Mouse (Mus musculus): ENCODE measurements around the gene Ccnt1. TPM values are rescaled to one million over a fixed set of nuclear protein-coding genes. Genes with fewer than 3 reads are reported as not detected.
"Not testable (repeated sequence)": the region's sequence is repeated elsewhere in the genome, so short reads cannot be mapped to it uniquely, and the experiment has no call there.

Gene Ccnt1
- polyA plus RNA-seq, 1 experiment from 2014 or later, result 60.7 TPM

GRCm38 (mm10) chr15:98589640-98590336 is 19.1 kb upstream of the Ccnt1 start:
- H3K9me3 ChIP-seq (replicated peaks), result no peaks in the 10 kb centered on the region
- DNase-seq (ENCODE audit: low spot score), result no peak
- WGBS, result 64% methylated on average over 7 of the region's 7 CpGs
- H3K4me1 ChIP-seq, result peaks cover 12% of the 10 kb centered on the region
- peaks cover 67% of the 10 kb centered on the region for H3K36me3 ChIP-seq
- no peak overlapping the region for H3K4me3 ChIP-seq
- no peaks in the 10 kb centered on the region for H3K27me3 ChIP-seq (ENCODE audit: low read depth, poor library complexity, severe bottlenecking)
- no peak overlapping the region for H3K27ac ChIP-seq

GRCm38 (mm10) chr15:98587751-98588150 is 17.0 kb upstream of the Ccnt1 start:
- Histone ChIP-seq H3K27me3 (ENCODE audit: low read depth, poor library complexity, severe bottlenecking) (no peaks in the 10 kb centered on the region), H3K4me1 (peaks cover 15% of the 10 kb centered on the region), H3K4me3 (no peak overlapping the region), H3K9me3 (replicated peaks) (no peaks in the 10 kb centered on the region), H3K27ac (no peak overlapping the region), H3K36me3 (peaks cover 46% of the 10 kb centered on the region)
- 90% methylated on average over 11 of the region's 11 CpGs for WGBS
- DNase-seq (ENCODE audit: low spot score), result no peak

GRCm38 (mm10) chr15:98586141-98586540 is 15.4 kb upstream of the Ccnt1 start:
- H3K27ac ChIP-seq; H3K4me3 ChIP-seq; DNase-seq (ENCODE audit: low spot score); H3K9me3 ChIP-seq (replicated peaks); H3K27me3 ChIP-seq (ENCODE audit: low read depth, poor library complexity, severe bottlenecking): not testable (repeated sequence)
- Histone ChIP-seq H3K36me3 (peaks cover 30% of the 10 kb centered on the region), H3K4me1 (peaks cover 15% of the 10 kb centered on the region)
- WGBS, result 81% methylated on average over 9 of the region's 9 CpGs

- Histone ChIP-seq H3K9me3 (replicated peaks) (no peaks in the 10 kb centered on the region), H3K27ac (no peak overlapping the region), H3K36me3 (peaks cover 23% of the 10 kb centered on the region), H3K27me3 (ENCODE audit: low read depth, poor library complexity, severe bottlenecking) (no peaks in the 10 kb centered on the region), H3K4me1 (peaks cover 15% of the 10 kb centered on the region), H3K4me3 (no peak overlapping the region)
- WGBS, result 36% methylated on average over 7 of the region's 7 CpGs
- no peak for DNase-seq (ENCODE audit: low spot score)
Observed at GRCm38 (mm10) chr15:98585421-98585820, 14.7 kb upstream of the Ccnt1 start.

GRCm38 (mm10) chr15:98582996-98583395 is 12.3 kb upstream of the Ccnt1 start:
- Histone ChIP-seq H3K4me3 (no peak overlapping the region), H3K9me3 (replicated peaks) (no peaks in the 10 kb centered on the region), H3K27me3 (ENCODE audit: low read depth, poor library complexity, severe bottlenecking) (no peaks in the 10 kb centered on the region), H3K36me3 (no peaks in the 10 kb centered on the region), H3K4me1 (peaks cover 15% of the 10 kb centered on the region), H3K27ac (0 out of 2 replicates have a peak overlapping the region, but pooled peaks have one; percentile 19)
- no peak for DNase-seq (ENCODE audit: low spot score)
- 70% methylated on average over 8 of the region's 8 CpGs for WGBS

- WGBS, result 84% methylated on average over 8 of the region's 8 CpGs
- DNase-seq (ENCODE audit: low spot score), result no peak
Observed at GRCm38 (mm10) chr15:98582410-98582809, 11.7 kb upstream of the Ccnt1 start.

GRCm38 (mm10) chr15:98579795-98580464 is 9.2 kb upstream of the Ccnt1 start:
- DNase-seq (ENCODE audit: low spot score), result peak; percentile 79
- Histone ChIP-seq H3K27ac (no peak overlapping the region), H3K4me1 (peaks cover 4% of the 10 kb centered on the region; the same call in 1 of the 2 replicates), H3K27me3 (ENCODE audit: low read depth, poor library complexity, severe bottlenecking) (no peaks in the 10 kb centered on the region), H3K9me3 (replicated peaks) (no peaks in the 10 kb centered on the region), H3K4me3 (no peak overlapping the region), H3K36me3 (no peaks in the 10 kb centered on the region)
- WGBS, result 38% methylated on average over 5 of the region's 5 CpGs

More at GRCm38 (mm10) chr15:98582410-98582809, 11.7 kb upstream of the Ccnt1 start:
- Histone ChIP-seq H3K9me3 (replicated peaks) (no peaks in the 10 kb centered on the region), H3K27ac (no peak overlapping the region), H3K4me1 (peaks cover 15% of the 10 kb centered on the region), H3K36me3 (no peaks in the 10 kb centered on the region), H3K27me3 (ENCODE audit: low read depth, poor library complexity, severe bottlenecking) (no peaks in the 10 kb centered on the region), H3K4me3 (no peak overlapping the region)

- 83% methylated on average over 2 of the region's 2 CpGs for WGBS
Observed at GRCm38 (mm10) chr15:98579310-98579709, 8.6 kb upstream of the Ccnt1 start.

GRCm38 (mm10) chr15:98573293-98573692 is 2.6 kb upstream of the Ccnt1 start:
- no peaks in the 10 kb centered on the region for H3K9me3 ChIP-seq (replicated peaks)
- no peaks in the 10 kb centered on the region for H3K27me3 ChIP-seq (ENCODE audit: low read depth, poor library complexity, severe bottlenecking)
- H3K4me3 ChIP-seq, result no peak overlapping the region
- H3K4me1 ChIP-seq, result peaks cover 9% of the 10 kb centered on the region
- 73% methylated on average over 4 of the region's 4 CpGs for WGBS
- no peak overlapping the region for H3K27ac ChIP-seq
- H3K36me3 ChIP-seq, result peaks cover 5% of the 10 kb centered on the region; the same call in 1 of the 2 replicates
- DNase-seq (ENCODE audit: low spot score), result no peak

More at GRCm38 (mm10) chr15:98579310-98579709, 8.6 kb upstream of the Ccnt1 start:
- H3K27ac ChIP-seq, result no peak overlapping the region
- H3K4me3 ChIP-seq, result no peak overlapping the region
- no peaks in the 10 kb centered on the region for H3K4me1 ChIP-seq
- DNase-seq (ENCODE audit: low spot score), result no peak
- H3K27me3 ChIP-seq (ENCODE audit: low read depth, poor library complexity, severe bottlenecking), result no peaks in the 10 kb centered on the region
- no peaks in the 10 kb centered on the region for H3K9me3 ChIP-seq (replicated peaks)
- no peaks in the 10 kb centered on the region for H3K36me3 ChIP-seq

GRCm38 (mm10) chr15:98569795-98570365 is 843 bp downstream of the Ccnt1 start:
- WGBS, result 88% methylated on average over 4 of the region's 4 CpGs
- DNase-seq (ENCODE audit: low spot score), result no peak
- H3K27ac ChIP-seq, result no peak overlapping the region
- no peaks in the 10 kb centered on the region for H3K9me3 ChIP-seq (replicated peaks)
- H3K4me3 ChIP-seq, result no peak overlapping the region
- no peaks in the 10 kb centered on the region for H3K27me3 ChIP-seq (ENCODE audit: low read depth, poor library complexity, severe bottlenecking)
- peaks cover 23% of the 10 kb centered on the region for H3K4me1 ChIP-seq
- H3K36me3 ChIP-seq, result peaks cover 18% of the 10 kb centered on the region

- Histone ChIP-seq H3K9me3 (replicated peaks) (no peaks in the 10 kb centered on the region), H3K27me3 (ENCODE audit: low read depth, poor library complexity, severe bottlenecking) (no peaks in the 10 kb centered on the region), H3K27ac (peak overlapping the region; percentile 88), H3K4me3 (peak overlapping the region; percentile 80), H3K4me1 (peaks cover 23% of the 10 kb centered on the region), H3K36me3 (peaks cover 24% of the 10 kb centered on the region)
- 80% methylated on average over 7 of the region's 7 CpGs for WGBS
- DNase-seq (ENCODE audit: low spot score), result no peak
Observed at GRCm38 (mm10) chr15:98569216-98569615, 1.5 kb downstream of the Ccnt1 start.

- Histone ChIP-seq H3K4me3 (peak overlapping the region; percentile 80), H3K9me3 (replicated peaks) (no peaks in the 10 kb centered on the region), H3K4me1 (peaks cover 23% of the 10 kb centered on the region), H3K27ac (peak overlapping the region; percentile 88), H3K36me3 (peaks cover 32% of the 10 kb centered on the region), H3K27me3 (ENCODE audit: low read depth, poor library complexity, severe bottlenecking) (no peaks in the 10 kb centered on the region)
- DNase-seq (ENCODE audit: low spot score), result no peak
- WGBS, result 9% methylated on average over 22 of the region's 22 CpGs
Observed at GRCm38 (mm10) chr15:98568256-98569033, 2.3 kb downstream of the Ccnt1 start.
